Mouse (Mus musculus) intestine, embryonic 14.5 days (tissue): ENCODE measurements around the gene Sertad1. TPM values are rescaled to one million over a fixed set of nuclear protein-coding genes. Genes with fewer than 3 reads are reported as not detected.

Experiments used
- ATAC-seq: fragments of 200-750 bp; cut with Nextera tagmentation; replicated peaks from 2 replicates; pipeline ENCODE4 v1.8.0; 2017; ENCODE audit warnings: low read depth, moderate number of reproducible peaks, moderate TSS enrichment, moderate library complexity; ENCODE audit not compliant: low FRiP score, low TSS enrichment
- DNase-seq: peaks from one replicate; pipeline ENCODE4 v3.0.0-alpha.2; 2018; ENCODE audit warnings: low spot score
- H3K27ac ChIP-seq: fragments of 300-500 bp; sonication (generic); 2 replicates; pipeline ENCODE4 v1.5.1; 2014; ENCODE audit warnings: low read depth, mild to moderate bottlenecking, control low read depth
- H3K27me3 ChIP-seq: fragments of 300-500 bp; sonication (generic); replicated peaks from 2 replicates; pipeline ENCODE4 v1.6.1; 2014; ENCODE audit warnings: low read length, control low read depth; ENCODE audit not compliant: control insufficient read depth, insufficient read depth
- H3K36me3 ChIP-seq: fragments of 300-500 bp; sonication (generic); 2 replicates; pipeline ENCODE4 v1.6.1; 2014; ENCODE audit warnings: low read length, control low read depth; ENCODE audit not compliant: control insufficient read depth, insufficient read depth
- H3K4me1 ChIP-seq: fragments of 300-500 bp; sonication (generic); replicated peaks from 2 replicates; pipeline ENCODE4 v1.6.1; 2014; ENCODE audit warnings: low read length, control low read depth, mixed read lengths; ENCODE audit not compliant: control insufficient read depth, insufficient read depth
- H3K4me2 ChIP-seq: fragments of 300-500 bp; sonication (generic); 2 replicates; pipeline ENCODE4 v1.6.1; 2014; ENCODE audit warnings: low read length
- H3K4me3 ChIP-seq: fragments of 300-500 bp; sonication (generic); 2 replicates; pipeline ENCODE4 v1.5.1; 2014; ENCODE audit warnings: low read depth, low read length, control low read depth, mixed read lengths
- H3K9ac ChIP-seq: fragments of 300-500 bp; sonication (generic); 2 replicates; pipeline ENCODE4 v1.6.1; 2014; ENCODE audit warnings: mild to moderate bottlenecking, low read length
- H3K9me3 ChIP-seq: fragments of 300-500 bp; sonication (generic); 2 replicates; pipeline ENCODE4 v1.6.1; 2016; ENCODE audit warnings: low read length, control low read depth; ENCODE audit not compliant: control insufficient read depth
- WGBS: fragments of 180-500 bp; shearing (Covaris S2); extraction: QIAGEN DNeasy Blood & Tissue Kit; methylation state at CpG from one replicate; pipeline ENCODE4 v1.1.7; 2014; 5-methylcytosine and 5-hydroxymethylcytosine counted together
- polyA plus RNA-seq: library from polyadenylated mRNA; unstranded; fragments of >200 nt; fragmentation: Nextera tagmentation; extraction: Ambion mirVana; gene quantifications from 2 replicates; pipeline ENCODE4 v1.2.1, GENCODE M21; 2014

Sertad1 gene
- polyA plus RNA-seq: 33.9 and 38.4 TPM in 2 replicates

DNA sequence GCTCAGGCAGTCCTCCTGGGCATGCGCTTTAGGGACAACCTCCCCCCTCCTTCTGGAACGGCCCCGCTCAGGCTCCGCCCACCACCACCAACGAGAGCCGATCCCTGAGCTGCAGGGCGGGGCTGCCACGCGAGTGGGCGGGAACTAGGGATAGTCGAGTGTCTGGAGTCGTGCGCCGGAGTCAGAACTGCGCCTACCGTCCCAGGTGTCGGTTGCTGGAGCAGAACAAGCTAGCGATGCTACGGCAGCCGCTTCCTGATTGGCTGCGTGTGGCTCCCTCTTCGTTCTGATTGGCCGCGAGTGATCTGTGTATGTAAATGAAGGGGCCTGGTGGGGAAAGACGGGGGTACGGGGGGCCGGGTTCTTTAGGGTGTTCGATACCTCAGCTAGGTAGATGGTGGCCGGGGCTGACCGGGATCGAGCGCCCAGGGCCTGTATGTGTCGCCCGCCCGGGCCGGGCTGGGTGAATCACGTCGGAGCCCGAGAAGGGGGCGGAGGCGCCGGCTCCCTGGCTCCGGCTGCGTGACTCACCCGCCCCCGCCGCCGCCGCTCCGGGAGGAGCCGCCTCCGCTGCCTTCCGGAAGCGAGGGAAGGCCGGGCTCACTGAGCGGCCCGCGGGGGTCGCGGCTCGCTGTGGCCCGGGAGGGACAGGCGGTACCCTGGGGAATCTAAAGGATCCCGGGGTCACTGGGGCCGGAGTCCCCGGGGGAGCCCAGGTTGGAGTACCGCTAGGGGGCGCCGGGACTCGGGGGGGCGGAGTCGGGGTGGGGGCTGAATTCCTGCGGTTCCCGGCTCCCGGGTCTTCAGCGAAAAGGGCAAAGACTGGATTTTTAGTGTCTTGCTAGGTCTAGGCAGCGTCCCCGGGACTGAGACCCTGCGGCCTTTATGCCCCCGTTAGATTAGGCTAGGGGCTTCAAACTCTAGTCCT lies at the start of gene Sertad1:
TSS of gene Sertad1 (plus strand) at position 141 of the 928 bp plus-strand sequence.
- H3K36me3 ChIP-seq: peaks cover 9% of the 10 kb centered on the region
- H3K4me2 ChIP-seq: peak within 1 kb of the TSS; percentile 88
- no peaks in the 10 kb centered on the region for H3K9me3 ChIP-seq
- ATAC-seq: peak; percentile 94
- WGBS: under 1% methylated on average over 67 of the region's 80 CpGs
- peaks cover 19% of the 10 kb centered on the region for H3K4me1 ChIP-seq
- H3K9ac ChIP-seq: peak within 1 kb of the TSS; percentile 85
- peak within 1 kb of the TSS; percentile 93 for H3K27ac ChIP-seq
- H3K4me3 ChIP-seq: peak within 1 kb of the TSS; percentile 65
- peak; percentile 98 for DNase-seq
- no peaks in the 10 kb centered on the region for H3K27me3 ChIP-seq

- H3K27ac ChIP-seq: no peak overlapping the region
- no peak overlapping the region for H3K9ac ChIP-seq
- H3K36me3 ChIP-seq: no peaks in the 10 kb centered on the region
- ATAC-seq: no peak
- 51% methylated on average over 5 of the region's 5 CpGs for WGBS
- no peak for DNase-seq
- peaks cover 28% of the 10 kb centered on the region for H3K27me3 ChIP-seq
- H3K4me1 ChIP-seq: no peaks in the 10 kb centered on the region
- no peak overlapping the region for H3K4me3 ChIP-seq
- no peak overlapping the region for H3K4me2 ChIP-seq
- H3K9me3 ChIP-seq: 0 out of 2 replicates have a peak, but pooled peaks cover 3% of the 10 kb centered on the region
Observed at GRCm38 (mm10) chr7:27437544-27437943, 49.2 kb upstream of the Sertad1 start.

- 0 out of 2 replicates have a peak, but pooled peaks cover 3% of the 10 kb centered on the region for H3K9me3 ChIP-seq
- no peak overlapping the region for H3K4me3 ChIP-seq
- no peak overlapping the region for H3K9ac ChIP-seq
- ATAC-seq (no peak), DNase-seq (no peak)
- no peak overlapping the region for H3K4me2 ChIP-seq
- WGBS: 78% methylated on average over 4 of the region's 4 CpGs
- no peaks in the 10 kb centered on the region for H3K36me3 ChIP-seq
- no peaks in the 10 kb centered on the region for H3K4me1 ChIP-seq
- peaks cover 12% of the 10 kb centered on the region for H3K27me3 ChIP-seq
- no peak overlapping the region for H3K27ac ChIP-seq
Observed at GRCm38 (mm10) chr7:27440014-27440413, 46.7 kb upstream of the Sertad1 start.

DNA sequence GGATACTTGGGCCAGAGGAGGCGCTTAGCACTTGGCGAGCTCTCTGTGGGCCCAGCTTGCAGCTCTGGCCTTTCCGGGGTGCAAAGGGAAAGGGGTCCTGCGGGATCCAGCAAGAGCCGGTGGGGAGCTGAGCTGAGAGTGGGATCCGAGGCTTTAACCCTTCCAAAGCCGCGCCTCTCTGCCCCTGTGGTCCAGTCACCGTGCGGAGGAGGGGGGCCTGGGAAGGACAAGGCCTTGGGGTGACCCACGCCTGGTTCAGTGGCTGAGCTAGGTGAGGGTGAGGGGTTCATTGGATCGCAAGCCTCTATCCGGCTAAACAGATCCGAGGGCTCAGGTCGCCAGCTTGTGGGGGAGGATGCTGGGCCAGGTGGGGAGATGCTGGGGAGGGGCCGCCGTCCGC lies 40.7 kb upstream of the Sertad1 start:
- H3K4me3 ChIP-seq: peak overlapping the region; percentile 38
- H3K4me1 ChIP-seq: peaks cover 14% of the 10 kb centered on the region
- DNase-seq (no peak), ATAC-seq (no peak)
- H3K4me2 ChIP-seq: peak overlapping the region; percentile 96
- H3K27me3 ChIP-seq: peaks cover 30% of the 10 kb centered on the region
- peak overlapping the region; percentile 46 for H3K9ac ChIP-seq
- no peaks in the 10 kb centered on the region for H3K9me3 ChIP-seq
- no peak overlapping the region for H3K27ac ChIP-seq
- 6% methylated on average over 18 of the region's 18 CpGs for WGBS
- no peaks in the 10 kb centered on the region for H3K36me3 ChIP-seq

DNA sequence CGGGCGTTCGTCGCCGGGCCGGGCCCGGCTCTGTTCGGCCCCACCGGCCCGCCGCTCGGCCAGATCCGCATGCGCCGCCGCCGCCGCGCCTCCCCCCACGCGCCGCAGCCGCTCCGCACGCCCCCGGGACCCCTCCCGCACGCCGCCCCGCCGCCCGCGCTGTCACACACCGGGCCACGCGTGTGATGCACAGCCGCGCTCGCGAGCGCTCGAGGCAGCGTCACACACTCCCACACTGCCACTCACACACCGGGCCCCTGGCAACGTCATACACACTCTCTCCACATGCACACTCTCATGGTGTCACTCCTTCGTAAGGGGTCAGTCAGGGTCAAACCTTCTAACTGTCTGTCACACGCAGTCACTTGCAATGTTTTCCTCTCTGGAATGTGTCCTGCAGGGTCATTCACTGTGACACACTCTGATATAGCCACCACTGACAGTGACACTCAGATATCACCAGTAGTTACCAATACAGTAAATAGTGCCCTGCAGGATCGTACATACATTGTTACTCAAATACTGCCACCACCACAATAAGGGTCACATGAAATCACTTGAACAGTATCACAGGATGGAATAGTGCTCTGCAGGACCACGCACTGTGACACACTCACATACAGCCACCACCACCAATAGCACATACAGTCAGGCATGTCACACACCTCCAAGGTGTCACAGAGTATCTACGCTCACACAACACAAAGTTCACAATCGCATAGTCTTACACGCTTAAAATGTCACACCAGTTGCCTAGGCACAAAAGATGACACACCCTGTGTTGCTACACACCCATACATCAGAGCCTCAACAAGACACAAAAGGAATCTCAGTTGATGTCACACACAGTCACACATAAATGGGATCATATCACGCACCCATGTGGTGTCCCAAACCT lies 39.9 kb upstream of the Sertad1 start:
- Histone ChIP-seq H3K36me3 (no peaks in the 10 kb centered on the region), H3K9ac (peak overlapping the region; percentile 46), H3K9me3 (no peaks in the 10 kb centered on the region), H3K4me3 (peak overlapping the region; percentile 48), H3K4me1 (peaks cover 14% of the 10 kb centered on the region), H3K27ac (no peak overlapping the region), H3K27me3 (peaks cover 30% of the 10 kb centered on the region), H3K4me2 (peak overlapping the region; percentile 96)
- peak; percentile 57 for DNase-seq
- WGBS: 9% methylated on average over 43 of the region's 53 CpGs
- peak; percentile 9; the same call in 1 of the 2 replicates for ATAC-seq

DNA sequence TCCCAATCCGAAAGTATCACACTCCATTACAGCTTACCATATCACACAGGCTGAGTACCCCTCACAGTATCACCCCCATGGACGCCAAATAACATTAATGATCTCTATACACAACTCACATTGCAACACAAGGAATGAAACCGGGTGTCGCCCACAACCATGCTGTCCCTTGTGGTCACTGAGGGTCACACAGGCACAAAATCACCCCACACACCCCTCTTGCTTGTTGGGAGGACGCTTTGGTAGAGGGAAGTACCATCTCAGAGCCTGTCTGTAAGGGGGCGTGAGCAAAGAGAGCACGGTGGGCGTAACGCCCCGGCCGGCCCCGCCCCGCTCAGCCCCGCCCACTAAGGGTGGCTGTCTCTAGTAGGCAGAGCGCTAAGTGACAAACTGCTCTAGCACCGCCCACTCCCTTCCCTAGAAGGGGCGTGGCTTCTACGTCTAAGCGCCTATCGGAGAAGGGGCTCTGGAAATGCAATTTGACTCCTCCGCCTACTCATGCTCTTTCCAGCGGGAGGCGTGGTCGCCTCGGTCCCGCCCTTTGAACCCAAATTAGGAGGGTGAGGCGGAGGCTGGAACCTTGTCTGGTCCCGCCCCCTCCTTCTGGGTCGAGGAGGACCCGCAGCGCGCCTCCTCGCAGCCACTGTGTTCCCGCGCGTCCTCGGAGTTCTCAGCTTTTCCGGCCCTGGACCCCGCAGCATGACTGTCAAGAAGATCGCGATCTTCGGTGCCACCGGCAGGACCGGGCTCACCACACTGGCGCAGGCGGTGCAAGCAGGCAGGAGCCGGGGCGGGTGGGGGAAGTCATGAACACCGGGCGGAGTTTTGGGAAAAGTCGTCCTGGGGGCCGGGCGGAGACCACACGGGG lies 39.1 kb upstream of the Sertad1 start, which contains the start of the genes Sptbn4 and Blvrb:
TSS of gene Sptbn4 (minus strand) at position 268 of the 868 bp plus-strand sequence.
TSS of gene Blvrb (plus strand) at position 560 of the 868 bp plus-strand sequence.
- H3K4me1 ChIP-seq: peaks cover 14% of the 10 kb centered on the region
- no peaks in the 10 kb centered on the region for H3K9me3 ChIP-seq
- no peak within 1 kb of the TSS for H3K27ac ChIP-seq
- ATAC-seq (peak; percentile 92), DNase-seq (peak; percentile 98)
- H3K4me2 ChIP-seq: peak within 1 kb of the TSS; percentile 96
- no peaks in the 10 kb centered on the region for H3K36me3 ChIP-seq
- H3K27me3 ChIP-seq: peaks cover 30% of the 10 kb centered on the region
- H3K4me3 ChIP-seq: peak within 1 kb of the TSS; percentile 48
- H3K9ac ChIP-seq: peak within 1 kb of the TSS; percentile 56
- whole genome bisulfite sequencing: under 1% methylated on average over 54 of the region's 54 CpGs

DNA sequence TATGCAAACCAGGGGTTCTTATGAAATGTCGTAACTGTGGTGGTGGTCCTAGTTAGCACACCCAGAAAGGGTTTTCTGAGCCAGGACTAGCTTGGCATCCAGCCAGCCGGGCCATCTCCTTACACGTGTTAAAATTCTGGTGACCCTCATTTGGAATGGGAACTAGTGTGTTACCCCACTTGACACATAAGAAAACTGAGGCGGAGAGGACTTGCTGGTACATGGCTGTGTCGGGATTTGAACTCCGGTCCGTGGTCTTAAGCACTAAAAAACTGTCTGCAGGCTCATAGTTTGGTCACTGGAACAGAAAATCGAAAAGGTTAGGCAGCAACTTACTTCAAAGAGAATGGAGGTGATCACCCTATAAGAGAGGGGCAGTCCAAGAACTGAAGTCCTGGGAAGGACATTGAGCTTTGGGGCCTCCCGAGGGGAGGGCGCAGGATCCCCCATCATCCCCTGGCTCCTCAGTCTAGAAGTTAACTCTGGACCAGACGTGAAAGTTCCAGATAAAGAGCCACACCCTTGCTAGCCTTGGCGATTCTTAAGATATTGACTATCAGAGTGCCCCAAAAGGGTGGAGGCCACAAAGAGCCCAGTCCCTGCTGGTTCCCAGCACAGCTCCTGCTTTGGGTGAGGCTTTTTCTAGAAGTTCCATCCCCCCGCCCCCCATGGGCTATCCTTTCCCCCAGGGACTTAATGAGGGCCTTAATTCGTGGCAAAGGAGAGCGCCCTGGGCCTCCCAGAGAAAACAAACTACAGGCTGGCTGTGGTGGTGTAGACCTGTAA lies 38.1 kb upstream of the Sertad1 start:
- peaks cover 30% of the 10 kb centered on the region for H3K27me3 ChIP-seq
- WGBS: 56% methylated on average over 15 of the region's 15 CpGs
- H3K4me3 ChIP-seq: peak overlapping the region; percentile 48
- H3K4me2 ChIP-seq: peak overlapping the region; percentile 92
- no peak; the same call in 1 of the 2 replicates for ATAC-seq
- no peaks in the 10 kb centered on the region for H3K9me3 ChIP-seq
- no peak overlapping the region for H3K27ac ChIP-seq
- no peak for DNase-seq
- no peaks in the 10 kb centered on the region for H3K36me3 ChIP-seq
- peaks cover 14% of the 10 kb centered on the region for H3K4me1 ChIP-seq
- peak overlapping the region; percentile 56 for H3K9ac ChIP-seq
